Mouse (Mus musculus) retina, postnatal 1 day (tissue): ENCODE data around the gene Il5ra.

Experiments
- DNase-seq: peaks from one replicate; pipeline ENCODE4 v3.0.0-alpha.2; 2012

Il5ra gene

DNA sequence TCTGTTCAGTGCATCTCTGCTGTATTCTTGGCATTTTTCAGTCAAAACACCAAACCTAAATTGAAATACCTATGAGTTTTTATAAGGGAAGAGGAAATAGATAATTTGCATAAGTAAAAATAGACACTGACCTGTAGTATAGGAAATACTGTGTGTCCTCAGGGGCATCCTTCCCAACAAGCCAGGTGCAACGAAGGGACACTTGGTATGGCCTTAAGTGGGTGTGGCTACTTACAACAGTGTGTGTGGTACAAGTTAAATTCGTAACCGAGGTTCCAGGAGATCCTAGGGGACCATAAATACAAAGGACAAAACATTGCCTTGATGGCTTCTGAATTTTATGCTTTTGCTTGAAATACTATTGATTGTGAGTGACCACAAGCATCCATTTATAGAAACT is 10.6 kb downstream of the Il5ra start:
- DNase-seq = no peak

DNA sequence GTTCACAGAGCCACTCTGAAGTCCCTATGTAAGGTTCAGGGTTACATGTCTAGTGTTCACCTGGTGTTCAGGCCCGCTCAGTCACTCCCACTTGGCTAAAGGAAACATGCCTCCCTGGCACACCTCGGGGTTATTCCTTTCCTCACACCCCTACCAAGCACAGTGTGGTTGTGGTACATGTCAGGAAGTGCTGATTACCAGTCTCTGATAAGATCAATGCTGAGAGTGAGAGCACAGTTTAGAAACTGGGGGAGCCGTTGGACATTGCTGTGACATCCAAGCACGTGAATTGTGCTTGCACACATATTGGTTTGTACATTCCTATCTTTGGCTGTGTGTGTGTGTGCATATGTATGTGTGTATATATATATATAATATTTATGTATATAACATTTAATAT is 16.3 kb downstream of the Il5ra start:
- DNase-seq = no peak

DNA sequence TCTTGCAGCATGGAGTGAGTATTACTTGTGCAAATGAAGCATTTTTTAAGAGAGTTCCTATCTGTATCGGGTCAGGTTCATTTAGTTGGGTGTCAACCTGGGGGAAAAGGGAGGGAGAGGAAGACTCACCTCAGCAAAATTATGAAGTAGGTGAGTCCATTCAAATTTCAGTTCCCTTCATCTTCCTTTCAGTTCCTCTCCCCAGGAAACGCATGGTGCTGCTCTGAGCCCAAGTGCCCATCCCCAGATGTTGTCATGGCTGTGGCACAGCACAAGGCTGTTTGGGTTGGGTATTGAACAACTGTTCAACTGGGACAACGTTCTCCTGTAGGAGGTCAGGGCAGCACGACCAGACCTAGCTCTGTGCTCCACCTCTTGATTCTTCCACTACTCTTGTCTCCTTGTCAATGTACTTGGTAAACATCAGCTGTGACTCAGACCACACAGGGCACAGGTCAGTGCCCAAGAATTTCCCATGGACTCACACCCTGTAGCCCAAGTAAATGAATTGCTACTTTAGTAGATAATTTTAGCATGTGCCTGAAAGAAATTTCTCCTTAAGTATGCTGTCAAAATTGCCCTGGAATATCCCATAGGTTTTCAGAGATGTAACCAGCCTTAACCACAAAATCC is 19.0 kb downstream of the Il5ra start:
- no peak for DNase-seq

DNA sequence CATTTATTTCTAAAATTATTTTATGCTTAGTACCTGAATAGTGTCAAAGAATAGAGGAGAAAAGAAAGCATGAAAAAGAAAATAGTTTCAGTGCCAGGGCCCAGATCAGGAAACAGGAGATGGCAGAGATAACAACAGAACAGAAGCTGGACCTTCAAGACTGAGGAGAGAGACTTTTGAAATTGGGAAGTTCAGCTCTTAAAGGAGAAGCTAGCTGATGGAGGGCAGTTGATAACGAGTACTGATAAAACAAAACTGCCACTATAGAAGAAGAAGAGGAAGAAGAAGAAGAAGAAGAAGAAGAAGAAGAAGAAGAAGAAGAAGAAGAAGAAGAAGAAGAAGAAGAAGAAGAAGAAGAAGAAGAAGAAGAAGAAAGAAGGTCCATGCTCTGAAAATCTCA is 21.1 kb downstream of the Il5ra start:
- no peak for DNase-seq

DNA sequence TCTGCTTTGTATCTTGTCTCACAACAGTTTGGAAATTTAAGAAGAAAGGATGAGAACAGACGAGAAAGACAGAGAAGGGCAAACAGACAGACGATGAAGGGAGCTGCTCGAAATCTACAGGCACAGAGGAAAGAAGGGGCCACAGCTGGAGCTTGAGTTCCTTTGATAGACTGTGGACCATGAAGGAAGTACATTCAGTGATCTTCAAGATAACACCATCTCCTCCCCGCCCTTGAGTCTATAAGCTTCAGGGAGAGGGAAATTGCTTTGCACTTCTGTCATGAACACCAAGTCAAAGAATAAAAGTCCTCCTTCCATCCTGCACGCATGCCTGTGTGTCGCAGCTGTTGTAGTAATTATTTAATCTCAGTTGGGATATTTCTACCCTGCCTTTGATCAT is 22.8 kb downstream of the Il5ra start:
- DNase-seq = no peak

DNA sequence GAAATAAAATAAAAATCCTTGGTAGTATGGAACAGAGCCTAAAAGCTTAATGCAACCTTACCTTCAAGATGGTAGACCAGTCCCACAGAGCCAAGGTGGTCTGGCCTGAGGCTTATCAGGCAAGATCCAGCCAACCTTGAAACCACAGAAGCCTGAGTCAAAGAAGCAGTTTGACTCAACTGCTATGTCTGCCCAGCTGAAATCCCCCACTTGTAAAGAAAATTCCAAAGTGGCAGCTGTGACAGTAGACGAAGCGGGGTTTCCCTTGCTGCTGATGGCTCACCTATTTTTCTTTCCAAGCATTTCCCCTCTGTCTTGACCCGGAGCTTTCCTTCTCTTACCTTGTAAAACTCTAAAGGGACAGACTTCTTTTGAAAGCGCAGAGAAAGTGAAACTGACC is 23.2 kb downstream of the Il5ra start:
- no peak for DNase-seq

DNA sequence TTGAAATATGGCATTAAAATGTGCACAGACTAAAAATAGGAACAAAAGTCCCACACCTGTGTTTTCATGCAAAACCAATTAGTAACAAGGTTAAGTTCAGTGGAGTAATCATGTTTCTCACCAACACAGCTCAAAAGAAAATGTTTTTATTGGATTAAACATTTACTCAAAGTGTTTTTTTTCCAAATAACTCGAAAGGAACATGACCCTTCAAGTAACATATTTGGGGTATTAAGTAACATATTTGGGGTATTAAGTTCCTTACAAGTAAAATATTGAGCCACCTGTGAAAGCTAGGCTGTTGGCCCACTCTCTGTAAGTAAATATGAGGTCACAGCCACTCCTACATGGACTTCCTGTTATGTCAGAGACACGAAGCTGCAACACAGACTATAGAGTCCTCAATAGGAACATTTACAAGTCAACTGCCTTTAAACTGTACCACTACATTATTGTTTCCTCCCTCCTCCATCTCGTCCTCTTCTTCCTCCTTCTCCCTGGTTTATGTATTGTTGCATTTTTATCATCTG is 43.3 kb downstream of the Il5ra start:
- no peak for DNase-seq

DNA sequence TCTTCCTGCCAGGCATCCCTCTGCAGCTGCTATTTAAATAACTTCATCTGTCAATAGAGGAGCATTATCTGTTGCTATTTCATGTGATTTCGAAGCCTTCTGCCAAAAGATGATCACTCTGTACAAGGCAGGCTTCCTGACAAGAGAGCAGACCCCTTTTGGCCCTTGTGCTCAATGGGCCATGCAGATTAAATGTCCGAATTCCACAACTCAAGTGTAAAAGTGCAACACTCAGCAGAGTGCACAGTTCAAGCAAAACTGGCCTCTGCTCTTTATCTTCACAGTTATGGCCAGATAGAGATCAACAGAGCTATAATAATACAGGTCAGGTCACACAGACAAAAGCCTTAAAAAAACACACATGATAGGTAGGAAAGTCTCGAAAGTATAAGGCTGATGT is 46.9 kb downstream of the Il5ra start:
- peak; percentile 2 for DNase-seq

DNA sequence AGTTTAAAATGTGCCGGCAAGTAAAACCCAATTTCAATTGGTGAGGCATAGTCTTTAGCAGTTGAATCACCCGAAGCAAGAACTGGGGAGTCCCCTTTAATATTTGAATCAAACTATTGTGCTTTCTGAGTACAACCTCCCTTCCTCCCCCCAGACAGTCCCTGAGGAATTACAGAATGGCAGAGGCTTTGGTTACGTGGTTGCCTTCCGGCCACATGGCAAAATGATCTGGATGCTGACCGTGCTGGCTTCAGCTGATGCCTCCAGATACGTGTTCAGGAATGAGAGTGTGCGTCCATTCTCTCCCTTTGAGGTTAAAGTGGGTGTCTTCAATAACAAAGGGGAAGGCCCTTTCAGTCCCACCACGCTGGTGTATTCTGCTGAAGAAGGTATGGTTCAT is 73.3 kb downstream of the Il5ra start:
- DNase-seq = no peak

DNA sequence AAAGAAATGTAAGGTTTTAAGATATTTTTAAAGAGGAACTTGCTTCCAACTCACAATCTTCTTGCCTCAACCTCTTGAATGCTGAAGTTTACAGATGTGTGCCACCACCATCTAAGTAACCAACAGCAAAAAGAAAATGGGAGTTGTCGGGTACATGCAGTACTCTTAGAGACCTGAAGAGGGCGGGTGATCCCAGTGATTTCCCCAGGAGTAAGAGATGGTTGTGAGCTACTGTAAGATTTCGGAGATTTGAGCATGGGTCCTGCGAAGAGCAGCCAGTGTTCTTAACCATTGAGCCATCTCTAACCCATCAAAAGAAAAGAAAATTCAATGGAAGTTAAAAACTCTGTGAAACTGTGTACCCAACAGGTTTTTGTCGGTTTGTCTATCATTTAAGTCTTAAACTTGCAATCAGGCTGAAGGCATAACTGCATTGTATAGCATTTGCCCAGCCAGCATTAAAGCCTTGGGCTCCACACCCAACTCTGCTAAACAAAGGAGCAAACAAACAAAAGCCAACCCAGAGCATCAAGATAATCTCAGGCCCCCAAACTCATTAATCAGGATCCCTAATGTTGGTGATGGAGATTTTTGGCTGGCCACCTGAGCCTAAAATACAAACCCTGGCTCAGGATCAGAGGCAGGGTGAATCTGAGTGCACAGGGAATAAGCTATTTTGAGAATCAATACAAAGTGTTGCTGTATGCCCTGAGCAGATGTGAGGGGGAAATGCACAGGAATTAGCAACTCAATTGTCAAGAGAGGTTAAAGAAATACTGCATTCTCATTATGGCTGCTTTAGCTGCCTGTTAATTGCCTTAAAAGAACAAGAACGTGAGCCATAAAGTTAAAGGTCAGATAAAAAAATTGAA is 84.8 kb downstream of the Il5ra start:
- DNase-seq = peak; percentile 42
